12 mouse cellular contexts compared by ENCODE assay signal in the genomic region with DNA sequence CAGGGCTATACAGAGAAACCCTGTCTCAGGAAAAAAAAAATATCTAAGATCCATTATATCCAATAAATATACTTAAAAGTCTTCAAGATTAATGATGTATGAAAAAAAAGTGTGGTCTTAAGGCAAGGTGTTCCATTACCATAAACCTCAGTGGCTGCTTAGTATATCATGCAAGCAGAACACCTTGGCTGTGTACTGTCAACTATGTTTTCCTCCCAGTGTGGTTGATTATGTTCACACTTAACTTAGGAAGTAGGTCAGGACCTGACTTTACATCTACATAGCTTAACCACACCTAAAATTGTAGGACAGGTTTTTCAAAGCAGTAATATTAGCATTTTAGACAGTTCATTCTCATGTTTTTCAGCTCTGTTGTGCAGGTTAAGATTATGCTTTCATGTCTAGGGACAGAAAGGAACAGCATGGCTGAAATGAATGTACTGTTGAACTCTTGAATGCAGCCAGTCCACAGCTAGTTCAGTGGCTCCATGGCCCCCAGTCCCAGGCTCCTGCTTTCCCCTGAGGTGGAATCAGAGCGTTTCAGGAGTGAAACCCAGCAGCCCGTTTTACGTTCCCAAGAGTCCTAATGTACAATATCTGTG. TPM values are rescaled to one million over a fixed set of nuclear protein-coding genes. Genes with fewer than 3 reads are reported as not detected.
"Had no signal": no experiment of that assay in that cellular context is flagged by ENCODE, and none has a peak within 500 bp of the region (broad histone marks: within the 10 kb centered on the region; RNA-seq: fewer than 3 reads in every experiment).

No protein-coding gene starts in this region.

- ATAC-seq: liver, postnatal 0 days had no signal

- DNase-seq: kidney, adult 18-20 months; kidney, postnatal 14 days; layer of hippocampus, adult 9-11 months; liver; liver, embryonic 13.5 days; liver, postnatal 0 days; lung, postnatal 14 days; midbrain, embryonic 14.5 days; thymus, adult 18-20 months; thymus, postnatal 14 days had no signal

RNA-seq across cellular contexts. Expression of a gene that starts 33.7 kb away (rescaled TPM):
- total RNA-seq: layer of hippocampus, adult 18-20 months; left cerebral cortex, postnatal 36 days had no signal
